Mouse (Mus musculus) cerebellum, adult 2 months (tissue): Measurements from ENCODE around the gene Grk5.

Experiments
- CTCF ChIP-seq: fragments of 200-500 bp; IDR thresholded peaks from 2 replicates; pipeline ENCODE4 v1.5.1; 2011; ENCODE audit warnings: low read depth, mild to moderate bottlenecking, control low read depth, low read length, moderate library complexity, borderline replicate concordance; ENCODE audit not compliant: insufficient read depth
- POLR2A ChIP-seq: fragments of 200-500 bp; IDR thresholded peaks from 2 replicates; pipeline ENCODE4 v1.6.1; 2011; ENCODE audit warnings: low read length, control low read depth, borderline replicate concordance; ENCODE audit not compliant: insufficient read depth

DNA sequence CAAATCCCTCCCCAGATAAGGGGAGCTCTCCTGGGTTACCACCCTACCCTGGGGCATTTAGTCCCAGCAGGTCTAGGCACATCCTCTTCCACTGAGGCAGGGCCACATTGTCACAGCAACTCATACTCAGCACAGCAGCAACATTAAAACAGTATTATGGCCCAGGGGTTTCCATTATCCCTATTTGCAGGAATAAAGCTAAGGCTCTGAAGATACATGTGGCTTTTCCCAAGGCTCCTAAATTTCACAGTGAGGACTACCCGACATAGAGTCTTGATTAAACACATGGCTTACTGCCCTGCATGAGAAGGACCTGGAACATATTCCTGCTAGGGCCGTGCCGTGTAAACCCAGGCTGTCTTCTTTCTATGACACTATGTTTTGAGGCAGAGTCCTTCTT, 199.5 kb downstream of the Grk5 start:
- TF ChIP-seq POLR2A, result no peak
- no peak for TF ChIP-seq CTCF
